Mouse (Mus musculus) adrenal gland, postnatal 14 days (tissue): ENCODE measurements around the gene Cd209f. TPM values are rescaled to one million over a fixed set of nuclear protein-coding genes. Genes with fewer than 3 reads are reported as not detected.
"Not testable (repeated sequence)": the region's sequence is repeated elsewhere in the genome, so short reads cannot be mapped to it uniquely, and the experiment has no call there.

Experiments
- DNase-seq: peaks from one replicate; pipeline ENCODE4 v3.0.0; 2021; ENCODE audit warnings: mixed read lengths
- long read RNA-seq, 2 experiments: library from polyadenylated mRNA; stranded (forward); transcript quantifications; one replicate each; pipeline ENCODE4 v2.0.0; 2021
- total RNA-seq: library from RNA; stranded (reverse); gene quantifications from 2 replicates; pipeline ENCODE4 v1.2.3, GENCODE M21; 2021

The Cd209f gene
- total RNA-seq = 0.34 and 2.1 TPM in 2 replicates
- long read RNA-seq, experiment 1, partial matches to known transcripts = 0 of 1 reads
- long read RNA-seq, experiment 1, other reads (novel, unspliced or antisense) = 0 of 1 reads
- long read RNA-seq, experiment 2 = 0 reads

GRCm38 (mm10) chr8:4105735-4106134 lies at the start of gene Cd209f:
Cd209f (minus strand) TSS chr8:4105835.
- DNase-seq = not testable (repeated sequence)

- DNase-seq = no peak
Observed at GRCm38 (mm10) chr8:4154878-4155277, 49.2 kb upstream of the Cd209f start.

GRCm38 (mm10) chr8:4147272-4147671 lies 41.6 kb upstream of the Cd209f start:
- DNase-seq = no peak

- no peak for DNase-seq
Observed at GRCm38 (mm10) chr8:4141721-4142120, 36.1 kb upstream of the Cd209f start.

GRCm38 (mm10) chr8:4139660-4140646 lies 34.3 kb upstream of the Cd209f start:
- DNase-seq = peak; percentile 85

- DNase-seq = no peak
Observed at GRCm38 (mm10) chr8:4133798-4134197, 28.2 kb upstream of the Cd209f start, which contains the start of gene Cd209g. Cd209g (plus strand) TSS chr8:4134098.

GRCm38 (mm10) chr8:4088514-4088913 lies 17.1 kb downstream of the Cd209f start:
- not testable (repeated sequence) for DNase-seq

GRCm38 (mm10) chr8:4087180-4087722 lies 18.4 kb downstream of the Cd209f start:
- peak; percentile 15 for DNase-seq

Other genes with a start within 250 kb of the Cd209f start
- gene Cd209d, start 227.3 kb downstream of the Cd209f start, total RNA-seq = 0.63 and 1.5 TPM in 2 replicates
- 1.7 and 18.9 TPM in 2 replicates for gene Cd209b, start 179.0 kb downstream of the Cd209f start, total RNA-seq
- gene Cd209c, start 151.1 kb downstream of the Cd209f start, total RNA-seq = 0.44 TPM in 1 of 2 replicates, not detected in the other
- 0.30 TPM in 1 of 2 replicates, not detected in the other for gene Cd209g, start 28.3 kb upstream of the Cd209f start, total RNA-seq
- gene Evi5l, start 60.7 kb upstream of the Cd209f start, total RNA-seq = 29.6 and 34.9 TPM in 2 replicates
- 3.7 and 4.7 TPM in 2 replicates for gene Prr36, start 111.6 kb upstream of the Cd209f start, total RNA-seq
- 12.7 and 16.6 TPM in 2 replicates for gene Lrrc8e, start 121.0 kb upstream of the Cd209f start, total RNA-seq
- 75.9 and 86.0 TPM in 2 replicates for gene Map2k7, start 132.9 kb upstream of the Cd209f start, total RNA-seq
- not detected in 2 replicates for gene Gm49320, start 133.0 kb upstream of the Cd209f start, total RNA-seq
- 12.2 and 12.4 TPM in 2 replicates for gene Tgfbr3l, start 142.4 kb upstream of the Cd209f start, total RNA-seq
- gene Snapc2, start 147.2 kb upstream of the Cd209f start, total RNA-seq = 21.0 and 24.3 TPM in 2 replicates
- gene Ctxn1, start 153.4 kb upstream of the Cd209f start, total RNA-seq = 7.9 and 11.3 TPM in 2 replicates
- 142 and 154 TPM in 2 replicates for gene Timm44, start 170.1 kb upstream of the Cd209f start, total RNA-seq
- 16.1 and 18.2 TPM in 2 replicates for gene Ccl25, start 219.4 kb upstream of the Cd209f start, total RNA-seq
- 93.4 and 102 TPM in 2 replicates for gene Elavl1, start 219.6 kb upstream of the Cd209f start, total RNA-seq